Mouse (Mus musculus) spleen, adult 10 weeks (tissue): ENCODE measurements around the gene 4933402N03Rik. TPM values are rescaled to one million over a fixed set of nuclear protein-coding genes. Genes with fewer than 3 reads are reported as not detected.

ENCODE experiments used
- polyA plus RNA-seq: library from polyadenylated mRNA; stranded (reverse); fragments of 350-450 nt; fragmentation: Illumina TruSeq; extraction: RNeasy Lipid Tissue Mini Kit (QIAGEN cat#74804); gene quantifications from one replicate; pipeline ENCODE4 v1.2.3, GENCODE M21; 2015; ENCODE audit warnings: low replicate concordance; ENCODE audit not compliant: insufficient read depth

Gene 4933402N03Rik
- not detected for polyA plus RNA-seq

DNA sequence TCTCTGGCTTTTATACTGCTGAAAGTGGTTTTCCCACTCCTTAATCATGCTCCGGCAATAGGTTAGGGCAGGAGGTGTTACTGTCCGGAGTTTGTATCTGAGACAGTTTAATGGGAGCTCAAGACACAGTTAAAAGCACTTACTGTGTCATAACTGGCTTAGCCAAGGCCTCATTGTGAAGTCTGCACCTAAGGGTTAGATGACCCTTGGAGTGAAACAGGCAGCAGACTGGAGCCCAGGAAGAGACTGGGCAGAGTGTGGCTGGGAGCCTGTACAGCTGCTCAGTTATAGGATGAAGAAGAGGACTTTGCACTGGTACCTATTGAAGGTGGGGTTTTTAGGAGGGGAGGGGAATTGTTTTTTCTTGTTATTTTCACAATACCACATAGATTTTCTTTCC, at the start of gene 4933402N03Rik:
4933402N03Rik (minus strand) TSS at position 101 of the 400 bp plus-strand sequence.

DNA sequence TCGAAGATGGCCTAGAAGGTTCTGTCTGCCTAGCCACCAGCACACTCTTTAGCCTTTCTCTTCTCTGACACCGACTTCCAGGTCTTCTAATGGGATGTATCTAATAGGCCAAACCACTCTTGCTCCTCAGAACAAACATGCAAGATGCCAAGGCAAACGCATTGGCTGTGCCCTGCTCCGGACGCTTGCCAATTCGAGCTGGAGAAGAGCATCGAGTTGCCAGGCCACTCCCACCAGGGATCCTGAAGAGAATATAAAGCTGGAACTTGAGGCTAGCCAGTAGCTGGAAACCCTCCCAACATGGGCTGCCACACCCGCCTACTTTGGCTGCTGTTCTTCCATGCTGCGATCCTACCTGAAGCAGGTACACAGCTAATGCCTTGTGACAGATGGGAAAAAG, 28.0 kb upstream of the 4933402N03Rik start, which contains the start of gene 5430419D17Rik:
5430419D17Rik (plus strand) TSS at position 282 of the 400 bp plus-strand sequence.

Other genes starting within 250 kb of the 4933402N03Rik start
- 68.5 TPM for gene Htra1, start 210.2 kb downstream of the 4933402N03Rik start, polyA plus RNA-seq
- 1.0 TPM for gene Dmbt1, start 114.3 kb downstream of the 4933402N03Rik start, polyA plus RNA-seq
- not detected for gene 5430419D17Rik, start 28.1 kb upstream of the 4933402N03Rik start, polyA plus RNA-seq
- not detected for gene Cuzd1, start 176.0 kb upstream of the 4933402N03Rik start, polyA plus RNA-seq
- gene Fam24b, start 183.2 kb upstream of the 4933402N03Rik start, polyA plus RNA-seq = not detected
- gene Fam24a, start 187.6 kb upstream of the 4933402N03Rik start, polyA plus RNA-seq = not detected
- 9.3 TPM for gene 2310057M21Rik, start 216.4 kb upstream of the 4933402N03Rik start, polyA plus RNA-seq
- gene Pstk, start 224.8 kb upstream of the 4933402N03Rik start, polyA plus RNA-seq = 29.6 TPM